Mouse (Mus musculus): Measurements from ENCODE around the gene Ttl. TPM values are rescaled to one million over a fixed set of nuclear protein-coding genes. Genes with fewer than 3 reads are reported as not detected.

Gene Ttl
- total RNA-seq (2022): 10 to 100 TPM; 32.4 to 37.3 (median 35.4) TPM

- peak; percentile 39 to 59 for DNase-seq (ENCODE audit: low spot score in 2 of 2)
Observed at GRCm38 (mm10) chr2:129065437-129066282, at the start of gene Ttl. Ttl (plus strand) TSS chr2:129065942.

- no peak for DNase-seq (ENCODE audit: low spot score in 2 of 2)
Observed at GRCm38 (mm10) chr2:129020106-129020505, 45.6 kb upstream of the Ttl start.

- no peak for DNase-seq (ENCODE audit: low spot score in 2 of 2)
Observed at GRCm38 (mm10) chr2:129024820-129025219, 40.9 kb upstream of the Ttl start.

- DNase-seq (ENCODE audit: low spot score in 2 of 2): no peak
Observed at GRCm38 (mm10) chr2:129035381-129035780, 30.4 kb upstream of the Ttl start.

GRCm38 (mm10) chr2:129038426-129038936 lies 27.3 kb upstream of the Ttl start:
- DNase-seq (ENCODE audit: low spot score in 2 of 2): no peak

- no peak for DNase-seq (ENCODE audit: low spot score in 2 of 2)
Observed at GRCm38 (mm10) chr2:129038937-129039631, 26.7 kb upstream of the Ttl start.

GRCm38 (mm10) chr2:129040567-129040966 lies 25.2 kb upstream of the Ttl start:
- no peak for DNase-seq (ENCODE audit: low spot score in 2 of 2)

- no peak for DNase-seq (ENCODE audit: low spot score in 2 of 2)
Observed at GRCm38 (mm10) chr2:129046172-129046845, 19.4 kb upstream of the Ttl start.

- no peak for DNase-seq (ENCODE audit: low spot score in 2 of 2)
Observed at GRCm38 (mm10) chr2:129046846-129047196, 18.9 kb upstream of the Ttl start.

GRCm38 (mm10) chr2:129047811-129048210 lies 17.9 kb upstream of the Ttl start, which contains the start of gene Vinac1:
Vinac1 (minus strand) TSS chr2:129048172.
- no peak for DNase-seq (ENCODE audit: low spot score in 2 of 2)

GRCm38 (mm10) chr2:129052451-129052983 lies 13.2 kb upstream of the Ttl start:
- no peak for DNase-seq (ENCODE audit: low spot score in 2 of 2)

- DNase-seq (ENCODE audit: low spot score in 2 of 2): no peak
Observed at GRCm38 (mm10) chr2:129055741-129056140, 10.0 kb upstream of the Ttl start.

GRCm38 (mm10) chr2:129056597-129056996 lies 9.1 kb upstream of the Ttl start:
- DNase-seq (ENCODE audit: low spot score in 2 of 2): no peak

- DNase-seq (ENCODE audit: low spot score in 2 of 2): no peak
Observed at GRCm38 (mm10) chr2:129057256-129057655, 8.5 kb upstream of the Ttl start.

GRCm38 (mm10) chr2:129057920-129058361 lies 7.8 kb upstream of the Ttl start:
- no peak for DNase-seq (ENCODE audit: low spot score in 2 of 2)

GRCm38 (mm10) chr2:129061456-129062059 lies 4.2 kb upstream of the Ttl start:
- no peak for DNase-seq (ENCODE audit: low spot score in 2 of 2)

GRCm38 (mm10) chr2:129066326-129066725 lies 584 bp downstream of the Ttl start:
- peak in 1 of 2 experiments; percentile 26 for DNase-seq (ENCODE audit: low spot score in 2 of 2)

- no peak for DNase-seq (ENCODE audit: low spot score in 2 of 2)
Observed at GRCm38 (mm10) chr2:129070296-129070695, 4.6 kb downstream of the Ttl start.

GRCm38 (mm10) chr2:129078313-129078712 lies 12.6 kb downstream of the Ttl start:
- DNase-seq (ENCODE audit: low spot score in 2 of 2): no peak

- no peak for DNase-seq (ENCODE audit: low spot score in 2 of 2)
Observed at GRCm38 (mm10) chr2:129079194-129079593, 13.5 kb downstream of the Ttl start.

GRCm38 (mm10) chr2:129081097-129081496 lies 15.4 kb downstream of the Ttl start:
- DNase-seq (ENCODE audit: low spot score in 2 of 2): no peak

All from layer of hippocampus, adult 8-10 months (tissue).